In genomic region chr9:42108369-42108951, GRCm38 (mm10) we compare ENCODE assay signal across 8 mouse cellular contexts. TPM values are rescaled to one million over a fixed set of nuclear protein-coding genes. Genes with fewer than 3 reads are reported as not detected.
DNase-seq lines count a peak whose midpoint lies in the region; ATAC-seq and TF ChIP-seq lines count a peak whose summit lies in the region.

No protein-coding gene starts in this region.

- peak; percentile 35 for DNase-seq in gastrocnemius, adult 2 months
- no peak for DNase-seq in gastrocnemius, adult 8-10 months (ENCODE audit: low spot score in 2 of 2)
- peak; percentile 91 for DNase-seq in CH12.LX (ENCODE audit: extremely low read depth)
- DNase-seq in kidney, postnatal 4 days = peak; percentile 58 to 69

- no peak for TF ChIP-seq CTCF in gastrocnemius, adult 2 months (IDR thresholded peaks at IDR 0.05)
- TF ChIP-seq CTCF in CH12.LX (conservative IDR thresholded peaks at IDR 0.05 in 1 of 2, IDR thresholded peaks at IDR 0.05 in 1 of 2; ENCODE audit: low read depth in 2 of 2, low read length in 2 of 2) = no peak

- in situ Hi-C loops in CH12.LX (cut with MboI; ENCODE audit: low pct_ligation_motif_present, low pct_unique_long_range_greater_than_20kb, low sequenced_read_pairs) = no loop called here

- no peaks in the 10 kb centered on the region for H3K9me3 ChIP-seq in CH12.LX (replicated peaks; ENCODE audit: low read length)
- no peaks in the 10 kb centered on the region for H3K9me3 ChIP-seq in stomach, embryonic 15.5 days
- no peaks in the 10 kb centered on the region for H3K9me3 ChIP-seq in midbrain, embryonic 13.5 days

- intact Hi-C loops in gastrocnemius, adult 2 months (cut with DNase I) = no loop called here

- WGBS in stomach, embryonic 15.5 days = 37% methylated on average over 6 of the region's 6 CpGs
- WGBS in midbrain, embryonic 13.5 days = 69% methylated on average over 6 of the region's 6 CpGs

- peaks cover 0 to 13% of the 10 kb centered on the region in 2 experiments for H3K36me3 ChIP-seq in CH12.LX (replicated peaks in 1 of 2; ENCODE audit: control insufficient read depth in 1 of 2, insufficient read depth in 1 of 2, low read length in 1 of 2)
- no peaks in the 10 kb centered on the region for H3K36me3 ChIP-seq in stomach, embryonic 15.5 days
- no peaks in the 10 kb centered on the region for H3K36me3 ChIP-seq in midbrain, embryonic 13.5 days

- TF ChIP-seq RAD21 in CH12.LX (IDR thresholded peaks at IDR 0.05; ENCODE audit: low read depth, low read length) = no peak; the same call in 1 of the 2 replicates

- H3K79me2 ChIP-seq in CH12.LX (replicated peaks; ENCODE audit: control insufficient read depth, extremely low read depth, insufficient read depth, poor library complexity, severe bottlenecking) = no peaks in the 10 kb centered on the region

- peak overlapping the region; percentile 94 for H3K27ac ChIP-seq in gastrocnemius, adult 2 months
- H3K27ac ChIP-seq in CH12.LX (ENCODE audit: insufficient read depth, low read depth) = no peak overlapping the region
- peak overlapping the region; percentile 45 for H3K27ac ChIP-seq in stomach, embryonic 15.5 days
- H3K27ac ChIP-seq in midbrain, embryonic 13.5 days = no peak overlapping the region

- peaks cover 0 to 45% of the 10 kb centered on the region in 2 experiments; a peak in 2 of 4 replicates for H3K4me1 ChIP-seq in CH12.LX (ENCODE audit: control insufficient read depth in 1 of 2, insufficient read depth in 2 of 2)
- H3K4me1 ChIP-seq in stomach, embryonic 15.5 days = peaks cover 19% of the 10 kb centered on the region
- no peaks in the 10 kb centered on the region; the same call in 1 of the 2 replicates for H3K4me1 ChIP-seq in midbrain, embryonic 13.5 days (replicated peaks)

- dilution Hi-C loops in CH12.LX (cut with MboI; ENCODE audit: extremely low pct_ligation_motif_present, extremely low pct_unique_long_range_greater_than_20kb, low sequenced_read_pairs) = no loop called here

- TF ChIP-seq EP300 in CH12.LX (IDR thresholded peaks at IDR 0.05; ENCODE audit: low read length) = no peak; the same call in 1 of the 2 replicates

- no peak overlapping the region for H3K4me3 ChIP-seq in gastrocnemius, adult 2 months
- no peak overlapping the region for H3K4me3 ChIP-seq in CH12.LX (replicated peaks in 1 of 3; ENCODE audit: low read depth in 2 of 3, low read length in 2 of 3, poor library complexity in 1 of 3)
- no peak overlapping the region for H3K4me3 ChIP-seq in stomach, embryonic 15.5 days (replicated peaks)
- no peak overlapping the region for H3K4me3 ChIP-seq in midbrain, embryonic 13.5 days (replicated peaks)

- TF ChIP-seq POLR2A in CH12.LX (IDR thresholded peaks at IDR 0.05; ENCODE audit: low read depth, low read length) = no peak

- no peak overlapping the region for H3K9ac ChIP-seq in CH12.LX (ENCODE audit: insufficient read depth, low read depth)
- H3K9ac ChIP-seq in stomach, embryonic 15.5 days = no peak overlapping the region
- H3K9ac ChIP-seq in midbrain, embryonic 13.5 days (replicated peaks) = no peak overlapping the region

- H3K27me3 ChIP-seq in CH12.LX (replicated peaks) = no peaks in the 10 kb centered on the region
- H3K27me3 ChIP-seq in stomach, embryonic 15.5 days (replicated peaks) = no peaks in the 10 kb centered on the region
- H3K27me3 ChIP-seq in midbrain, embryonic 13.5 days = no peaks in the 10 kb centered on the region

- 0 out of 2 replicates have a peak, but pooled peaks have one; percentile 39 for ATAC-seq in common myeloid progenitor, adult 5-6 weeks (replicated peaks; ENCODE audit: low read depth, poor library complexity, severe bottlenecking)
- peak; percentile 44; the same call in 1 of the 2 replicates for ATAC-seq in stomach, embryonic 15.5 days (ENCODE audit: insufficient read depth, low FRiP score, low read depth)
- ATAC-seq in megakaryocyte progenitor cell, adult 5-6 weeks (replicated peaks; ENCODE audit: poor library complexity) = no peak; the same call in 1 of the 2 replicates
- no peak for ATAC-seq in midbrain, embryonic 13.5 days

- no peak overlapping the region for H3K4me2 ChIP-seq in CH12.LX (ENCODE audit: insufficient read depth, low read depth, poor library complexity, severe bottlenecking)
- H3K4me2 ChIP-seq in stomach, embryonic 15.5 days = no peak overlapping the region
- H3K4me2 ChIP-seq in midbrain, embryonic 13.5 days (replicated peaks) = no peak overlapping the region

TF ChIP-seq in CH12.LX, 34 proteins besides CTCF, POLR2A, EP300 and RAD21:
- peak; percentile 76 for TF ChIP-seq MYC (IDR thresholded peaks at IDR 0.05; ENCODE audit: low read depth, low read length)
- no peak for TF ChIP-seq MEF2A (IDR thresholded peaks at IDR 0.05; ENCODE audit: borderline replicate concordance, low read depth, low read length)
- TF ChIP-seq IRF4 (IDR thresholded peaks at IDR 0.05; ENCODE audit: low read depth, low read length) = peak; percentile 43; the same call in 1 of the 2 replicates
- no peak for TF ChIP-seq ZC3H11A (IDR thresholded peaks at IDR 0.05; ENCODE audit: low read depth, low read length)
- no peak for TF ChIP-seq KAT2A (IDR thresholded peaks at IDR 0.05; ENCODE audit: insufficient replicate concordance, low read length)
- peak; percentile 65; the same call in 1 of the 2 replicates for TF ChIP-seq BHLHE40 (IDR thresholded peaks at IDR 0.05; ENCODE audit: low read depth, low read length)
- peak; percentile 90 for TF ChIP-seq MAX (IDR thresholded peaks at IDR 0.05; ENCODE audit: low read length)
- peak; percentile 65; the same call in 1 of the 2 replicates for TF ChIP-seq TBP (conservative IDR thresholded peaks at IDR 0.05; ENCODE audit: low read depth, low read length)
- peak; percentile 71; the same call in 1 of the 2 replicates for TF ChIP-seq MXI1 (IDR thresholded peaks at IDR 0.05; ENCODE audit: low read depth, low read length)
- TF ChIP-seq USF1 (IDR thresholded peaks at IDR 0.05; ENCODE audit: low read depth, low read length) = no peak
- TF ChIP-seq ZMIZ1 (IDR thresholded peaks at IDR 0.05; ENCODE audit: low read depth, low read length) = no peak
- TF ChIP-seq ETS1 (conservative IDR thresholded peaks at IDR 0.05; ENCODE audit: low read depth, low read length) = peak; percentile 75
- peak; percentile 53; the same call in 1 of the 2 replicates for TF ChIP-seq SIN3A (IDR thresholded peaks at IDR 0.05; ENCODE audit: low read length)
- no peak for TF ChIP-seq HCFC1 (IDR thresholded peaks at IDR 0.05; ENCODE audit: low read depth, low read length)
- 0 out of 2 replicates have a peak, but pooled peaks have one; percentile 44 for TF ChIP-seq UBTF (IDR thresholded peaks at IDR 0.05; ENCODE audit: low read depth, low read length)
- TF ChIP-seq MAFK (IDR thresholded peaks at IDR 0.05; ENCODE audit: insufficient replicate concordance, low read length) = no peak
- 0 out of 2 replicates have a peak, but pooled peaks have one; percentile 5 for TF ChIP-seq ELF1 (IDR thresholded peaks at IDR 0.05; ENCODE audit: low read depth, low read length)

RNA-seq across cellular contexts. Expression of gene Sorl1, which starts 15.6 kb away (rescaled TPM):
- 10 to 100 TPM; 38.7 to 43.4 TPM for total RNA-seq in gastrocnemius, adult 2 months (2021)
- total RNA-seq in gastrocnemius, adult 8-10 months (2022) = 10 to 100 TPM; 39.8 to 51.3 (median 42.6) TPM
- total RNA-seq in CH12.LX (2012; rRNA removed) = 2.5 and 3.0 TPM in 2 replicates
- 6.3 TPM in 2 replicates for total RNA-seq in CH12.LX (2014; rRNA removed)
- polyA plus RNA-seq in CH12.LX (2012; ENCODE audit: insufficient read length, low read depth) = 10.5 and 12.3 TPM in 2 replicates
- total RNA-seq in common myeloid progenitor, adult 5-6 weeks (2017) = 10.0 and 13.5 TPM in 2 replicates
- 11.4 and 12.9 TPM in 2 replicates for polyA plus RNA-seq in stomach, embryonic 15.5 days (2015; fragmentation: Nextera tagmentation; extraction: Ambion mirVana)
- 26.8 and 29.4 TPM in 2 replicates for total RNA-seq in megakaryocyte progenitor cell, adult 5-6 weeks (2015)
- total RNA-seq in megakaryocyte progenitor cell, adult 5-6 weeks (2017) = 23.9 and 29.4 TPM in 2 replicates
- polyA plus RNA-seq in midbrain, embryonic 13.5 days (2015; fragmentation: Nextera tagmentation; extraction: Ambion mirVana) = 5.4 and 6.1 TPM in 2 replicates

Comparison
In these comparisons a context has a peak if more than half of its experiments do, and no peak if none do; other contexts are left out.
1. DNase-seq: peak in gastrocnemius, adult 2 months (single experiment), CH12.LX (single experiment) and kidney, postnatal 4 days (2 of 2); none in gastrocnemius, adult 8-10 months (0 of 2).
2. H3K27ac ChIP-seq: peak in gastrocnemius, adult 2 months (single experiment) and stomach, embryonic 15.5 days (single experiment); none in CH12.LX (single experiment) and midbrain, embryonic 13.5 days (single experiment).
3. ATAC-seq: peak in common myeloid progenitor, adult 5-6 weeks (single experiment) and stomach, embryonic 15.5 days (single experiment); none in megakaryocyte progenitor cell, adult 5-6 weeks (single experiment) and midbrain, embryonic 13.5 days (single experiment).